Mouse (Mus musculus) neural tube, embryonic 12.5 days (tissue): ENCODE data around the gene Lsm4. TPM values are rescaled to one million over a fixed set of nuclear protein-coding genes. Genes with fewer than 3 reads are reported as not detected.

Experiments
- ATAC-seq: fragments of 200-750 bp; cut with Nextera tagmentation; 2 replicates; pipeline ENCODE4 v1.8.0; 2017; ENCODE audit warnings: low read depth, mild to moderate bottlenecking, moderate TSS enrichment, moderate library complexity; ENCODE audit not compliant: low FRiP score
- H3K27ac ChIP-seq: fragments of 300-500 bp; sonication (generic); 2 replicates; pipeline ENCODE4 v1.5.1; 2016
- H3K27me3 ChIP-seq: fragments of 300-500 bp; sonication (generic); replicated peaks from 2 replicates; pipeline ENCODE4 v1.6.1; 2016; ENCODE audit warnings: mild to moderate bottlenecking
- H3K36me3 ChIP-seq: fragments of 300-500 bp; sonication (generic); 2 replicates; pipeline ENCODE4 v1.6.1; 2016; ENCODE audit warnings: mild to moderate bottlenecking
- H3K4me1 ChIP-seq: fragments of 300-500 bp; sonication (generic); 2 replicates; pipeline ENCODE4 v1.6.1; 2016
- H3K4me2 ChIP-seq: fragments of 300-500 bp; sonication (generic); replicated peaks from 2 replicates; pipeline ENCODE4 v1.6.1; 2016; ENCODE audit warnings: mild to moderate bottlenecking
- H3K4me3 ChIP-seq: fragments of 300-500 bp; sonication (generic); 2 replicates; pipeline ENCODE4 v1.5.1; 2016
- H3K9ac ChIP-seq: fragments of 300-500 bp; sonication (generic); 2 replicates; pipeline ENCODE4 v1.6.1; 2016; ENCODE audit warnings: mild to moderate bottlenecking
- H3K9me3 ChIP-seq: fragments of 300-500 bp; sonication (generic); 2 replicates; pipeline ENCODE4 v1.6.1; 2016; ENCODE audit warnings: mild to moderate bottlenecking
- WGBS: fragments of 180-500 bp; shearing (Covaris S2); methylation state at CpG from one replicate; pipeline ENCODE4 v1.1.7; 2016; 5-methylcytosine and 5-hydroxymethylcytosine counted together
- polyA plus RNA-seq: library from polyadenylated mRNA; unstranded; fragments of >200 nt; fragmentation: Nextera tagmentation; extraction: Ambion mirVana; gene quantifications from 2 replicates; pipeline ENCODE4 v1.2.1, GENCODE M21; 2016

Gene Lsm4
- polyA plus RNA-seq, 1 experiment from 2014 or later, result 277 TPM

- no peaks in the 10 kb centered on the region for H3K27me3 ChIP-seq
- H3K36me3 ChIP-seq, result peaks cover 26% of the 10 kb centered on the region
- H3K27ac ChIP-seq, result no peak overlapping the region
- 0 out of 2 replicates have a peak, but pooled peaks have one; percentile 11 for ATAC-seq
- no peak overlapping the region for H3K4me3 ChIP-seq
- H3K9me3 ChIP-seq, result no peaks in the 10 kb centered on the region
- 0 out of 2 replicates have a peak overlapping the region, but pooled peaks have one; percentile 44 for H3K9ac ChIP-seq
- 0 out of 2 replicates have a peak overlapping the region, but pooled peaks have one; percentile 38 for H3K4me2 ChIP-seq
- 73% methylated on average over 3 of the region's 3 CpGs for WGBS
- peaks cover 12% of the 10 kb centered on the region; the same call in 1 of the 2 replicates for H3K4me1 ChIP-seq
Observed at GRCm38 (mm10) chr8:70682692-70683091, 9.6 kb downstream of the Lsm4 start.

DNA sequence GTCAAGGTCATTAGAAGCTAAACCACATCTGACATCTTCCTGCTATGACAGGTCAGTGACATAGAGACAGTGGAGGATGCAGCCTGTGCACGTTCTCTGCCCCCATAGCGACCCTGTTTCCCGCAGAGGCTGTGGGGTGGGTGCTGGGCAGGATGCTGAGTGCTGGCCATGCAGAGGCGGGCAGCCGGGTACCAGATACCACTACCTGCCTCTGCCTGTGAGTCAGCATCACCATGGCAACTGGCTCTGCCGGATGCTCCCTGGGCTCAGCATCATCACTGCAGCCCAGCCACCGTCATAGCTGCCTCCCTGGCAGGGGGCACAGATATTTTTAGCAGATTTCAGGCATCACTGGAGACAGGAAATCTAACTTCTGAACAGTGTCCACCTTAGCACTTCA lies 11.2 kb downstream of the Lsm4 start:
- H3K27ac ChIP-seq, result no peak overlapping the region
- H3K4me2 ChIP-seq, result no peak overlapping the region
- no peak for ATAC-seq
- no peak overlapping the region for H3K4me3 ChIP-seq
- peaks cover 12% of the 10 kb centered on the region; the same call in 1 of the 2 replicates for H3K4me1 ChIP-seq
- WGBS, result 50% methylated on average over 7 of the region's 7 CpGs
- no peaks in the 10 kb centered on the region for H3K9me3 ChIP-seq
- no peak overlapping the region for H3K9ac ChIP-seq
- H3K27me3 ChIP-seq, result no peaks in the 10 kb centered on the region
- peaks cover 10% of the 10 kb centered on the region; the same call in 1 of the 2 replicates for H3K36me3 ChIP-seq

GRCm38 (mm10) chr8:70687576-70687975 lies 14.5 kb downstream of the Lsm4 start:
- 94% methylated on average over 8 of the region's 8 CpGs for WGBS
- ATAC-seq, result no peak
- no peak overlapping the region for H3K9ac ChIP-seq

GRCm38 (mm10) chr8:70688136-70688535 lies 15.1 kb downstream of the Lsm4 start:
- 95% methylated on average over 3 of the region's 3 CpGs for WGBS
- Histone ChIP-seq H3K4me1 (peaks cover 18% of the 10 kb centered on the region), H3K27me3 (no peaks in the 10 kb centered on the region), H3K4me2 (no peak overlapping the region), H3K9ac (no peak overlapping the region), H3K27ac (no peak overlapping the region), H3K9me3 (no peaks in the 10 kb centered on the region), H3K4me3 (no peak overlapping the region), H3K36me3 (no peaks in the 10 kb centered on the region)
- no peak for ATAC-seq

More at GRCm38 (mm10) chr8:70687576-70687975, 14.5 kb downstream of the Lsm4 start:
- no peaks in the 10 kb centered on the region for H3K36me3 ChIP-seq
- no peaks in the 10 kb centered on the region for H3K27me3 ChIP-seq
- H3K27ac ChIP-seq, result no peak overlapping the region
- H3K9me3 ChIP-seq, result no peaks in the 10 kb centered on the region
- H3K4me1 ChIP-seq, result peaks cover 19% of the 10 kb centered on the region
- no peak overlapping the region for H3K4me3 ChIP-seq
- H3K4me2 ChIP-seq, result no peak overlapping the region

GRCm38 (mm10) chr8:70689892-70690390 lies 16.9 kb downstream of the Lsm4 start:
- no peak overlapping the region for H3K4me2 ChIP-seq
- no peak for ATAC-seq
- H3K27me3 ChIP-seq, result no peaks in the 10 kb centered on the region
- H3K9me3 ChIP-seq, result no peaks in the 10 kb centered on the region
- 80% methylated on average over 5 of the region's 5 CpGs for WGBS
- peaks cover 19% of the 10 kb centered on the region for H3K4me1 ChIP-seq
- no peak overlapping the region for H3K4me3 ChIP-seq
- H3K9ac ChIP-seq, result no peak overlapping the region
- H3K27ac ChIP-seq, result no peak overlapping the region
- no peaks in the 10 kb centered on the region for H3K36me3 ChIP-seq

GRCm38 (mm10) chr8:70691230-70691629 lies 18.2 kb downstream of the Lsm4 start:
- Histone ChIP-seq H3K27ac (peak overlapping the region; percentile 80), H3K4me2 (peak overlapping the region; percentile 60), H3K9me3 (no peaks in the 10 kb centered on the region), H3K27me3 (no peaks in the 10 kb centered on the region), H3K36me3 (no peaks in the 10 kb centered on the region), H3K9ac (peak overlapping the region; percentile 45; the same call in 1 of the 2 replicates), H3K4me1 (peaks cover 32% of the 10 kb centered on the region), H3K4me3 (0 out of 2 replicates have a peak overlapping the region, but pooled peaks have one; percentile 19)
- 51% methylated on average over 4 of the region's 4 CpGs for WGBS
- peak; percentile 11; the same call in 1 of the 2 replicates for ATAC-seq

GRCm38 (mm10) chr8:70691727-70692231 lies 18.7 kb downstream of the Lsm4 start:
- Histone ChIP-seq H3K27ac (peak overlapping the region; percentile 80), H3K36me3 (no peaks in the 10 kb centered on the region), H3K27me3 (no peaks in the 10 kb centered on the region), H3K4me3 (peak overlapping the region; percentile 19), H3K4me2 (peak overlapping the region; percentile 60), H3K4me1 (peaks cover 37% of the 10 kb centered on the region), H3K9me3 (no peaks in the 10 kb centered on the region), H3K9ac (peak overlapping the region; percentile 45)
- ATAC-seq, result peak; percentile 67
- WGBS, result under 1% methylated on average over 20 of the region's 20 CpGs

GRCm38 (mm10) chr8:70693636-70694035 lies 20.6 kb downstream of the Lsm4 start:
- H3K4me1 ChIP-seq, result peaks cover 50% of the 10 kb centered on the region
- no peaks in the 10 kb centered on the region for H3K27me3 ChIP-seq
- H3K9me3 ChIP-seq, result no peaks in the 10 kb centered on the region
- no peaks in the 10 kb centered on the region for H3K36me3 ChIP-seq
- H3K4me2 ChIP-seq, result no peak overlapping the region
- no peak for ATAC-seq
- H3K4me3 ChIP-seq, result no peak overlapping the region
- 77% methylated on average over 5 of the region's 5 CpGs for WGBS
- no peak overlapping the region for H3K27ac ChIP-seq
- H3K9ac ChIP-seq, result no peak overlapping the region

GRCm38 (mm10) chr8:70695318-70696018 lies 22.4 kb downstream of the Lsm4 start:
- 0 out of 2 replicates have a peak overlapping the region, but pooled peaks have one; percentile 26 for H3K9ac ChIP-seq
- peak overlapping the region; percentile 86; the same call in 1 of the 2 replicates for H3K4me2 ChIP-seq
- H3K36me3 ChIP-seq, result no peaks in the 10 kb centered on the region
- no peaks in the 10 kb centered on the region for H3K27me3 ChIP-seq
- ATAC-seq, result no peak
- peak overlapping the region; percentile 37; the same call in 1 of the 2 replicates for H3K27ac ChIP-seq
- H3K4me3 ChIP-seq, result no peak overlapping the region
- H3K9me3 ChIP-seq, result no peaks in the 10 kb centered on the region
- peaks cover 50% of the 10 kb centered on the region for H3K4me1 ChIP-seq
- WGBS, result 27% methylated on average over 32 of the region's 32 CpGs

DNA sequence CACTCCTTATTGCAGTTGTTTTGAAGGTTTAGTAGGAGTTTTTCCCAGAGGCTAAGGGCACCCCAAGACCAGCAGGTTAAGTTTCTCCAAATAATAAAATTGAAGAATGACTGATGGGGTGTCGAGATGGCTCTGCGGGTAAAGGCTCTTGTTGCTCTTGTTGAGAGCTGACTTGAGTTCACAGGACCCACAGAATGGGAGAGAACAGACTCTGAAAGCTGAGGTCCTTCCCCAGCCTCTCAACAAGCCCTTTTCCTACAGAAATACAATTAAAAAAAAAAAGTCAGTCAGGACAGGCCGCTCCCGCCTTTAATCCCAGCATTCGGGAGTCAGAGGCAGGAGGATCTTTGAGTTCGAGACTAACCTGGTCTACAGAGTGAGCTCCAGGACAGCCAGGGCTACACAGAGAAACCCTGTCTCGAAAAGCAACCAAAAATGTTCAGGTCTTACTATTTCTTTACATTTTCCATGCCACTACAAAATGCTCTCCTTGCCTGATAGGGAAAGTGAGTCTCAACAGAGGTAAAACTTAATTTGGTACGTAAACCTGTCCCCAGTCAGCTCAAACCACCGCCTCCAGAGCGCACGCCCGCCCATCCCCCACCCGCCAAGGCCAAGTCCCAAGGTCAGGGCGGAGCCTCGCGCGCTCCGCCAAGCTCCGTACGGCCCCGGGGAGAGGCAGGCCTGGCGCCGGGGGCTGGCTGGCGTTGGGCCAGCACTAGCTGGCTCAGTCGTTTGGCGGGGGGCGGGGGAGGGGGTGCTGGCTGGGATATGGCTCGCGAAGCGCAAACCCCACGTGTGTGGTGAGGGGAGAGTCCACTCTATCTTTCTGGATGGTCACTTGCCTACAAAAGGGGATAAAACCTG lies 23.2 kb downstream of the Lsm4 start:
- H3K36me3 ChIP-seq, result no peaks in the 10 kb centered on the region
- H3K9me3 ChIP-seq, result no peaks in the 10 kb centered on the region
- WGBS, result 4% methylated on average over 31 of the region's 31 CpGs
- peak overlapping the region; percentile 86 for H3K4me2 ChIP-seq
- peak overlapping the region; percentile 37; the same call in 1 of the 2 replicates for H3K27ac ChIP-seq
- peaks cover 52% of the 10 kb centered on the region for H3K4me1 ChIP-seq
- peak overlapping the region; percentile 13; the same call in 1 of the 2 replicates for H3K9ac ChIP-seq
- ATAC-seq, result no peak
- H3K4me3 ChIP-seq, result 0 out of 2 replicates have a peak overlapping the region, but pooled peaks have one; percentile 12
- H3K27me3 ChIP-seq, result no peaks in the 10 kb centered on the region

DNA sequence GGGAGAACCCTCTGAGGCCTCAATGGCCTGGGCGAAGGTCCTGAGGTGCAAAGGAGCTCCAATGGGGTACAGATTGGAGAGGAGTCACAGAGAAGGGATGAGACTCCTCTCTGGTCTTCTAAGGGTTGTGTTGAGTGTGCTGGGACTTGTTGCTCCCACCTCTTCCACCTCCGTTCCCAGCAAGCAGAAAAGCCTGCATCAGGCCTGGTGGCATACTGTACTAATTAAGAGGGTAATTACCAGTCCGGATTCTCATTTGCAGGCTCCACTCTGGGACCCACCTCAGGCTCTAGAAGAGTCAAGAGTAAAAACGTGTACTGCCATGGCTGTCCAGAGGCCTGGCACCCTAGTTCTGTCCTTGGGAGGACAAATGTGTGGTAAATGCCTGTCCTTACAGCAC lies 23.9 kb downstream of the Lsm4 start:
- no peaks in the 10 kb centered on the region for H3K27me3 ChIP-seq
- H3K4me2 ChIP-seq, result peak overlapping the region; percentile 86
- H3K4me1 ChIP-seq, result peaks cover 51% of the 10 kb centered on the region
- no peak for ATAC-seq
- H3K9ac ChIP-seq, result peak overlapping the region; percentile 13
- peak overlapping the region; percentile 28; the same call in 1 of the 2 replicates for H3K27ac ChIP-seq
- no peaks in the 10 kb centered on the region for H3K9me3 ChIP-seq
- no peak overlapping the region for H3K4me3 ChIP-seq
- no peaks in the 10 kb centered on the region for H3K36me3 ChIP-seq
- 55% methylated on average over 4 of the region's 4 CpGs for WGBS
